Mouse (Mus musculus): ENCODE data around the gene Fh1.

Fh1 gene

GRCm38 (mm10) chr1:175625257-175625879 lies at the start of gene Fh1:
Gene Fh1, minus strand, starts transcription at chr1:175625635.
- peak; percentile 96 to 97 for DNase-seq (ENCODE audit: low spot score in 2 of 2)

DNA sequence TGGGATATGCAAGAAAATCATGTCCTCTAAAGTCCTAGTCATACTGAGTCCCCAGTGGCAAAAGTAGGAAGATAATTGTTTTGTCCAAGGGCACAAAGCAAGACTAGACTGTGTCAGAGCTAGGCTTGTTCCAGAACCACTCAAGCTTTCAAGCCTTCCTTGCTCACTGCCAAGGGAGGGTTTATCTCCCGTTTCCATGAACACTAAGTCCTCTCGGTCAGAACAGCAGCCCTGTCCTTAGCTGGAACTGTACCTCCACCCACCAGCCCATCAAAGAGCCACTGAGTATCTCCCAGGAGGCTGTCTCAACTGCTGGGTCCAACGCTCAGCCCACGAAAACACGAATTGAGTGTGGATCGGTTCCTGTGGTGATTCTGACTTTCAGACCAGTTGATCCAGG lies 49.7 kb upstream of the Fh1 start:
- no peak for DNase-seq (ENCODE audit: low spot score in 2 of 2)

GRCm38 (mm10) chr1:175673563-175674325 lies 48.3 kb upstream of the Fh1 start:
- DNase-seq (ENCODE audit: low spot score in 2 of 2): no peak

DNA sequence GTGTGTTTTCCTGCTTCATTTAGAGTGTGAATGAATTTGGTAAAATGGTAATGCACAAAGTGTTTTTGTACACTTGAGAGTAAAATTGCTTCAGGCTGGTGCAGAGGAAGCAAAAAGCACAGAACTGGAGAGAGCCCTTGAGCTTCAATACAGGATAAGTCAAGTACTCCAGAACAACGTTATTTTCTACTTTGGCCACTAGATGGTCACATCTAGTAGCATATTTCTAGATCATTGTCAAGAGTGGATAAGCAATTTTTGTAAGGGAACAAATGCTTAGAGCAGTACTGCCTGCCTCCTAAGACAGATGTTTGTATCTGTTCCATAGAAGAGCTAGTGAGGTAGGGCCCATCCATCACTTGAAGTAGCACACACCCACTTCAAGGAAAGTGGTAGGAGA lies 46.2 kb upstream of the Fh1 start:
- DNase-seq (ENCODE audit: low spot score in 2 of 2): no peak

DNA sequence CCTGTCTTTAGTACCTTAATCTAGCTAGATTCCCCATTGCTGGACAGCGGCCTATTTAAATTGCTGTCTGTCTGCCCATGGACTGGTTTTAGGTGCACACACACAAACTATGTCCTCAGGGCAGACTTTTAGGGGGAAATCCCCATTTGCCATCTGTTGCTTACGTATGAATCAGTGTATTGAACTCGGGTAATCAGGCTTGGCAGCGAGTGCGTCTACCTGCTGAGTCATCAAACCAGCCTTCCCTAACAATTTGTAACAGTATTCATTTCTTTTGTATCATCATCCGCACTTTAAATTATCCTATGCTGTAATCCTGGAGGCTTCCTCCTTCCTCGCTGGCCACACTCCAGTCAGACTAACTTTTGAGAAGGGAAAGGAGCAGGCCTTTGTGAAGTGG lies 44.6 kb upstream of the Fh1 start:
- no peak for DNase-seq (ENCODE audit: low spot score in 2 of 2)

GRCm38 (mm10) chr1:175669456-175669855 lies 44.0 kb upstream of the Fh1 start:
- DNase-seq (ENCODE audit: low spot score in 2 of 2): no peak

DNA sequence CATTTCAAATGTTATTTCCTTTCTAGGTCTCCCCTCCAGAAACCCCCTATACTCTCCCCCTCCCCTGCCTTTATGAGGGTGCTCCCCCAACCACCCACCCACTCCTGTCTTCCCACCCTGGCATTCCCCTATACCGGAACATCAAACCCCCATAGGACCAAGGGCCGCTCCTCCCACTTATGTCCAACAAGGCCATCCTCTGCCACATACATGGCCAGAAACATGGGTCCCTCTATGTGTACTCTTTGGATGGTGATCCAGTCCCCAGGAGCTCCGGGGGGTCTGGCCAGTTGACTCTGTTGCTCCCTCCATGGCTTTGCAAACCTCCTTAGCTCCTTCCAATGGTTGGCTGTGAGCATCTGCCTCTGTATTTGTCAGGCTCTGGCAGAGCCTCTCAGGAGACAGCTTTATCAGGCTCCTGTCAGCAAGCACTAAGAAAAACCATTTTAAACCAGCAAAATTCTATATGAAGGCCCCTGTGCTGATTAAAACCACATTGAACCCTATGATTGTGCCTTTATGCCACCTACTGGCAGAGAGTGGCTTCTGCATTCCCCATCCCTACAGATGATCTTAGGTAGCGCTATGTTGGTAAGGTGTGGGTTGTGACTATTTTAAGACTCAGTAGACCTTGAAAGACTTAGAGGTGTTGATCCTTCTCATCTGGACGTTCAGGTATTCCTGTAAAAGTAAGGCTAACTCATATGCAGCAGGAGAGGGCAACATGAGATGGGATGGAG lies 43.4 kb upstream of the Fh1 start:
- peak in 1 of 2 experiments; percentile 44 for DNase-seq (ENCODE audit: low spot score in 2 of 2)

- no peak for DNase-seq (ENCODE audit: low spot score in 2 of 2)
Observed at GRCm38 (mm10) chr1:175659900-175660299, 34.5 kb upstream of the Fh1 start.

DNA sequence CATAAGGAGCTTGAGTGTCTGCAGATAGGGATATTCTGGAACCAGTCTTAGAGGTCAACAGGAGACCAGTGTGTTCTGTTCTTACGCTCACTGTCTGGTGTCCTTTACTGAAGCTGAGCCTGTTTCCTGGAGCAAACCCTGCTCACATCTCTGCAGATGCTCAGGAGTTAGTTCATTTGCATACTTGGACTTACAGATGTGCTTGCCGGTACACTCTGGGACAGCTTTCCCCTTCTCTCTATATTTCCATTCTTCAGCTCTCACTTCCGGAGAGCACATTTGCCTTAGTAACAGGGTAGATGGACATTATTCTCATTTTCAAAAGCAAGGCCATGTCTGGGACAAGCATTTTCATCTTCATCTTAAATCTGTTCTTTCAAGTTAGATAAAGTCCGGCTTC lies 23.2 kb upstream of the Fh1 start:
- no peak for DNase-seq (ENCODE audit: low spot score in 2 of 2)

DNA sequence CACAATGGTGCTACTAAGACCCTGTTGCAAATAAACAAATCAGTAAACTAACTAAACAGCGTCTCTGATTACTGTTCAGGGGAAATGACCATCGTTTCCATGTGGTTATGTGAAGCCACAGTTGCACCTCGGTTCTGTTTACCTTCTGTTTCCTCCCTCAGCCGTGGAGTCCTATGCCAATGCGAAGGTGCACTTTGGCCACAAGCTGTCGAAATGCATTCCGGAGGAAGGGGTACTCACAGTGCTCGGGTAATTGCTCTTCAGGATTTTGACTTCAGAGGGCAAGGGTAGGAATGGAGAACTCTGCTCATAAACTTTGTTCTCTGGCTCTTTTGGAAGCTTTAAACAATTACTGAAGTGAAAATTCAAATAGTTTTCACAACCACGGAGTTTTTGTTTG lies 21.5 kb upstream of the Fh1 start:
- no peak for DNase-seq (ENCODE audit: low spot score in 2 of 2)

- no peak for DNase-seq (ENCODE audit: low spot score in 2 of 2)
Observed at GRCm38 (mm10) chr1:175643496-175644265, 18.2 kb upstream of the Fh1 start.

DNA sequence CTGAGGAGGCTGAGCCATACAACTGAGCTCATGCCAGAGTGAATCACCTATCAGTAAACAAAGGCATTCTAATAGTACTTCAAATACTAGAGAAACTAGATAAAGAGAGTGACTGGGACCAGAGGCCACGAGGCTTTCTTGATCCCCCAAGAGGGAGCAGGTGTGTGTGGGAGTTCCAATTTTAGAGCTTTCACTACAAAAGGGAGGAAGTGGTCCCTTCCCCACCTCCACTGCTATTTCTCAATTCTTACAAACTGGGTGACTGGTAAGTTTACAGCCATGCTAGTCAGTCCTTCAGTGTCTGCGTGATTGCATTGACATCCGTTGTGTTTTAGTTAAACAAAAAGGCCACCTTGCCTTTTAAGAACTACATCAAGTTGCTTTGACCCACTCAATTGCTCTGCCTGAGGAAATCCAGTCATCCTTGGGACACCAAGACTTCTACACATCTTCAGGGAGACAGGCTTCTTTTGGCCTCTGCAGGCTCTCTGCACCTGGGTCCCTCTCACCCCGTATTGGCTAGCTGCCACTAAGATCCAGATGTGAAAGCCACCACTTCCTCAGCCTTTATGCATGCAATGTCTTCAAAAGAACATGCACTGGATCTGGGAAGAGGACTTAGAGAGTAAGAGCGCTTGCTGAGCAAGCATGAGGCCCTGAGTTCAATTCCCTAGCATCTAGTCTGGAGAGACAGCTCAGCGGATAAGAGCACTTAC lies 15.2 kb upstream of the Fh1 start:
- DNase-seq (ENCODE audit: low spot score in 2 of 2): no peak

DNA sequence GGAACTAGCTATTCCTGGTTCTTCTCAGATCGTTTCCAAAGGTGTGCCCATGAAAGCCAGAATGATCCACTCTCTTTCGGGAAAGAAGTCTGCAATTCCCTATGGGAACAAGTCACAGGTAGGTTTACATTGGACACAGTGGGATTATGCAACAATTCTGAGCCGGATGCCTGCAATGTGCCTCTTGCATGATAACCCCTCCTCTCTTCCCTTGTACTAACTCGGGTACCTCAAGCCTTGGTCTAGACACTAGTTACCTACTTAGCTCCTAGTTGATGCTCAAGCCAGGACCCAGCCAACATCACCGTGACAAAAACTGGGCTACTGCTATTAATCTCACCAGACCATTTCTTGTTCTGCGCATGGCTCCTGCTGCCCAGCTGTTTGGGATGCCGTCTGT lies 13.6 kb upstream of the Fh1 start:
- DNase-seq (ENCODE audit: low spot score in 2 of 2): no peak

DNA sequence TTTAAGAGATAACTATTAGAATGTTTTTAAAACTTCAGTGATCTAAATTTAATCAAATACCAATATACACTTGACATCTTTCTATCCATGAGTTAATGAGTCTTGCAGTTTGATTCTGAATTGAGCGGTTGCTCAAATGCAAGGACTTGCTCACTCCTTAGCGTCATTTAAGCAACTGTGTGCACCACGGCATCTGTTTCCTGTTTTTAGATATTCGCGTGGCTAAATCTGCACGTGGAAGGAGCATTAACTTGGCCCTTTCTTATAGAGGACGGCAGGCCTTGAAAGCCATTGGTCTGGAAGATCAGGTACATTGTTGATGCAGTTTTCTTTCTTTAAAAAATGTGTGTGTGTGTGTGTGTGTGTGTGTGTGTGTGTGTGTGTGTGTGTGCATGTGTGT lies 12.2 kb upstream of the Fh1 start:
- DNase-seq (ENCODE audit: low spot score in 2 of 2): no peak

GRCm38 (mm10) chr1:175632470-175632869 lies 7.0 kb upstream of the Fh1 start:
- DNase-seq (ENCODE audit: low spot score in 2 of 2): no peak

GRCm38 (mm10) chr1:175631721-175632221 lies 6.3 kb upstream of the Fh1 start:
- no peak for DNase-seq (ENCODE audit: low spot score in 2 of 2)

GRCm38 (mm10) chr1:175631080-175631479 lies 5.6 kb upstream of the Fh1 start:
- no peak for DNase-seq (ENCODE audit: low spot score in 2 of 2)

- DNase-seq (ENCODE audit: low spot score in 2 of 2): no peak
Observed at GRCm38 (mm10) chr1:175630345-175630744, 4.9 kb upstream of the Fh1 start.

- no peak for DNase-seq (ENCODE audit: low spot score in 2 of 2)
Observed at GRCm38 (mm10) chr1:175629248-175629647, 3.8 kb upstream of the Fh1 start.

- DNase-seq (ENCODE audit: low spot score in 2 of 2): peak in 1 of 2 experiments; percentile 34
Observed at GRCm38 (mm10) chr1:175625990-175626692, 706 bp upstream of the Fh1 start.

DNA sequence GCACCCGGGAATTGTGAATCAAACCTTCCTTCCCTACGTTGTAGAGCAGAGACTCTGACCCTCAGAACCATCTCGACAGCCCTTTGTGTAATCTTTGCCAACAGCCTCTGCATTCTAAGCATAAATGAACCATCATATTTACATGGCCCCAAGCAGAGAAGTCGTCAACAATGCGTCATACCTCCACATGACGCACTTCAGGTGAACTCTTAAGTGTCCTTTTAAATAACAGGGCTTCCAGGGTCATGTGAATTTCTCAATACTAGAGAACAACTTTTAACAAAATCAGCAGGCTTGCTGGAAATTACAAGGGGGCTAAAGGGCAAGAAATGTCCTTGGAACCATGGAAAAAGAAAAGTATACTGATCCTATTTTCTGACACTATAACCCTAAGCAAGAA lies 1.8 kb downstream of the Fh1 start:
- no peak for DNase-seq (ENCODE audit: low spot score in 2 of 2)

Data from left cerebral cortex, adult 9 months (tissue).